Mouse (Mus musculus) embryonic facial prominence, embryonic 13.5 days (tissue): ENCODE results near the gene Zbtb44. TPM values are rescaled to one million over a fixed set of nuclear protein-coding genes. Genes with fewer than 3 reads are reported as not detected.
"Not testable (repeated sequence)": the region's sequence is repeated elsewhere in the genome, so short reads cannot be mapped to it uniquely, and the experiment has no call there.

Experiments used
- ATAC-seq: fragments of 200-750 bp; cut with Nextera tagmentation; 2 replicates; pipeline ENCODE4 v1.8.0; 2017; ENCODE audit warnings: low read depth; ENCODE audit not compliant: insufficient number of reproducible peaks, insufficient read depth, low FRiP score, low TSS enrichment
- H3K27ac ChIP-seq: fragments of 300-500 bp; sonication (generic); 2 replicates; pipeline ENCODE4 v1.5.1; 2015; ENCODE audit warnings: moderate library complexity, mild to moderate bottlenecking, inconsistent platforms
- H3K27me3 ChIP-seq: fragments of 300-500 bp; sonication (generic); 2 replicates; pipeline ENCODE4 v1.6.1; 2015; ENCODE audit warnings: mild to moderate bottlenecking, inconsistent platforms
- H3K36me3 ChIP-seq: fragments of 300-500 bp; sonication (generic); 2 replicates; pipeline ENCODE4 v1.6.1; 2015; ENCODE audit warnings: mild to moderate bottlenecking, inconsistent platforms
- H3K4me1 ChIP-seq: fragments of 300-500 bp; sonication (generic); 2 replicates; pipeline ENCODE4 v1.6.1; 2015; ENCODE audit warnings: inconsistent platforms
- H3K4me2 ChIP-seq: fragments of 300-500 bp; sonication (generic); 2 replicates; pipeline ENCODE4 v1.6.1; 2015; ENCODE audit warnings: moderate library complexity, mild to moderate bottlenecking, inconsistent platforms
- H3K4me3 ChIP-seq: fragments of 300-500 bp; sonication (generic); 2 replicates; pipeline ENCODE4 v1.5.1; 2015; ENCODE audit warnings: mild to moderate bottlenecking, inconsistent platforms
- H3K9ac ChIP-seq: fragments of 300-500 bp; sonication (generic); 2 replicates; pipeline ENCODE4 v1.6.1; 2015; ENCODE audit warnings: mild to moderate bottlenecking, inconsistent platforms
- H3K9me3 ChIP-seq: fragments of 300-500 bp; sonication (generic); 2 replicates; pipeline ENCODE4 v1.6.1; 2016; ENCODE audit warnings: inconsistent platforms
- WGBS: fragments of 180-500 bp; shearing (Covaris S2); methylation state at CpG from one replicate; pipeline ENCODE4 v1.1.7; 2015; ENCODE audit warnings: mixed read lengths; 5-methylcytosine and 5-hydroxymethylcytosine counted together
- polyA plus RNA-seq: library from polyadenylated mRNA; unstranded; fragments of >200 nt; fragmentation: Nextera tagmentation; extraction: Ambion mirVana; gene quantifications from 2 replicates; pipeline ENCODE4 v1.2.1, GENCODE M21; 2015

Gene Zbtb44
- polyA plus RNA-seq, 1 experiment from 2014 or later = 6.5 TPM

DNA sequence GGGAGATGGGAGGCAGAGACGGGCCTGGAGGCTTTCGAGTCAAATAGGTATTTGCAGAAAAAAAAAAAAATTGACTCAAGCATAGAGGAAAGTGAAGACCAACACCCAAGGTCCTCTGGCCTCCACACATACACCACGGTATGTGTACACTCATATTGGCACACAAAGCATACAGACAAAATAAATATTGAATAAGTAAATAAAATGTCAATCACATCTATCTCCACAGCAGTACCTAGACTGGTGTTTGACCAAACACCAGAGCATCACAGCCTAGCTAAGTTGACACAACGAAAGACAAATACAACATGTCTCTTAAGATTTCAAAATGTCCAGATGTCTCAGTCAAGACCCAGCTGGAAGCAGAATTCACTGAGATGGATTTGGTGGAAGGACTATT lies 17.0 kb upstream of the Zbtb44 start:
- Histone ChIP-seq H3K27ac (no peak overlapping the region), H3K9me3 (no peaks in the 10 kb centered on the region), H3K4me2 (no peak overlapping the region), H3K27me3 (no peaks in the 10 kb centered on the region), H3K4me1 (peaks cover 9% of the 10 kb centered on the region), H3K4me3 (no peak overlapping the region), H3K36me3 (no peaks in the 10 kb centered on the region), H3K9ac (no peak overlapping the region)
- no peak for ATAC-seq
- WGBS = 88% methylated on average over 4 of the region's 4 CpGs

DNA sequence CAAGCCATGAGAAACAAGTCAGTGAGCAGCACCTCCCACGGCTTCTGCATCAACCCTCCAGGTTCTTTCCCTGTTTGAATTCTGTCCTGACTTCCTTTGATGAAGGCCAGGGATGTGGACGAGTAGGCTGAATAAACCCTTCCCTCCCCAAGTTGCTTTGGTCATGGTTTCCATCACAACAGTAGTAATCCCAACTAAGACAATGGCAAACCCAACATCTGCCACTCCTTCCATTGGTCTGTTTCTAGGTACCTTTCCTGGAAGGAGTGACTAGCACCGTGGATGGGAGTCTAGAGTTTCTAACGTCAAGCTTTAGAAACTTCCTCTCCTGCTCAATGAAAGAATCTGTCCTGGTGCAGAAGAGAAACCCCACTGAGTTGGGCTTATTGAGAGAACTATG lies 12.8 kb upstream of the Zbtb44 start:
- H3K27ac ChIP-seq = no peak overlapping the region
- no peaks in the 10 kb centered on the region for H3K9me3 ChIP-seq
- no peak overlapping the region for H3K9ac ChIP-seq
- H3K27me3 ChIP-seq = no peaks in the 10 kb centered on the region
- ATAC-seq = no peak
- WGBS = 65% methylated on average over 4 of the region's 4 CpGs
- no peaks in the 10 kb centered on the region for H3K4me1 ChIP-seq
- no peak overlapping the region for H3K4me2 ChIP-seq
- no peak overlapping the region for H3K4me3 ChIP-seq
- no peaks in the 10 kb centered on the region for H3K36me3 ChIP-seq

DNA sequence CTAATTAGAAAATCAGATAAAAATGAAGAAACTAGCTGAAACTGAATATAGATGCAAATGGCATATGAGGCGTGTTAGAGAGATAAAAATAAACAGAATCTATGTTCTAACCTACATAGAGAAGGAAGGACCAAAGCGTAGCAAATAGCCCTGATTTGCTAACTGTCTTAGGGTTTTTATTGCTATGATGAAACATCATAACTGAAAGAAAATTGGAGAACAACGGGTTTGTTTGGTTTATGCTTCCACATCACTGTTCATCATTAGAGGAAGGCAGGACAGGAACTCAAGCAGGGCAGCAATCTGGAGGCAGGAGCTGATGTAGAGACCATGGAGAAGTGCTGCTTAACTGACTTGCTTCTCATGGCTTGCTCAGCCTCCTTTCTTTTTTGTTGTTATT lies 12.3 kb upstream of the Zbtb44 start:
- Histone ChIP-seq H3K9ac (no peak overlapping the region), H3K4me3 (no peak overlapping the region), H3K4me2 (no peak overlapping the region), H3K4me1 (no peaks in the 10 kb centered on the region), H3K36me3 (no peaks in the 10 kb centered on the region), H3K9me3 (no peaks in the 10 kb centered on the region), H3K27me3 (no peaks in the 10 kb centered on the region), H3K27ac (no peak overlapping the region)
- no peak for ATAC-seq
- WGBS = 88% methylated on average over 3 of the region's 3 CpGs

DNA sequence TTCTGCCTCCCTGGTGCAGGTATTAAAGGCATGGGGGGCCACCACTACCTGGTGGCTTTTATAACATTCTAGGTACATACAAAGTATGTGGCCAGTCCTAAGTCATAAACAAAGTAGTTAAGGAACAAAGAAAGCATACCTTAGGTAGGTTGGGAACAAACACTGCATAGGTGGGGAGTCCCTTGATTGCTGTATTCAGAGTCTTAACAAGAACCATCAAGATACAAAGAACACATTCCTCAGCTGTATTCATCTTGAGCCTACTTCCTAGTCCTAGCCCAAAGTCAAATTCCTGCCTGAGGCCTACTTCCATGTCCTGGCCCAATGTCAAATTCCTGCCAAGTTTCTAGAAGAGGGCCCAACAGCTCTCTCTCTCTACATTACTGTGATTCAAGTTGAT lies 11.7 kb upstream of the Zbtb44 start:
- Histone ChIP-seq H3K4me2 (no peak overlapping the region), H3K27me3 (no peaks in the 10 kb centered on the region), H3K4me3 (no peak overlapping the region), H3K27ac (no peak overlapping the region), H3K9ac (no peak overlapping the region), H3K9me3 (no peaks in the 10 kb centered on the region), H3K36me3 (no peaks in the 10 kb centered on the region), H3K4me1 (no peaks in the 10 kb centered on the region)
- no peak for ATAC-seq

DNA sequence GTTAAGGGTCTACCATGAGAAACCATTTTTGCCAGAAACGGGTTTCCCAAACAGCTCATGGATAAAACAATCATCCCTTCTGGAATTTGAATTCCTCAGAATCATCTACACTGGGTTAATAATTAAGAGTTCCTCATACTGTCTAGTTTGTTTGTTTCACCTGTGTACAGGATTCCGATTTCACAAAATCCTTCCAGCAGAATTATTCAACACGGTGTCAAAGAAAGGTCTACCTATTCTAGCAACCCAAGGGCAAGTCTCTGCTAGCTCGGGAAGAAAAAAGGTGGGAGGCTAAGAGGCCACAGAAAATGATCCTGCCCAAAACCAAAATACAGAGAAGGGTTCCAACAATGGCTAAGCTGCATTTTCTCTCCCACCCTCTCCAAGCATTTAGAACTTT lies 2.2 kb upstream of the Zbtb44 start:
- Histone ChIP-seq H3K4me2 (no peak overlapping the region), H3K9ac (no peak overlapping the region), H3K36me3 (no peaks in the 10 kb centered on the region), H3K4me1 (peaks cover 15% of the 10 kb centered on the region), H3K27me3 (no peaks in the 10 kb centered on the region), H3K9me3 (no peaks in the 10 kb centered on the region), H3K27ac (no peak overlapping the region), H3K4me3 (no peak overlapping the region)
- 74% methylated on average over 4 of the region's 4 CpGs for WGBS
- no peak for ATAC-seq

DNA sequence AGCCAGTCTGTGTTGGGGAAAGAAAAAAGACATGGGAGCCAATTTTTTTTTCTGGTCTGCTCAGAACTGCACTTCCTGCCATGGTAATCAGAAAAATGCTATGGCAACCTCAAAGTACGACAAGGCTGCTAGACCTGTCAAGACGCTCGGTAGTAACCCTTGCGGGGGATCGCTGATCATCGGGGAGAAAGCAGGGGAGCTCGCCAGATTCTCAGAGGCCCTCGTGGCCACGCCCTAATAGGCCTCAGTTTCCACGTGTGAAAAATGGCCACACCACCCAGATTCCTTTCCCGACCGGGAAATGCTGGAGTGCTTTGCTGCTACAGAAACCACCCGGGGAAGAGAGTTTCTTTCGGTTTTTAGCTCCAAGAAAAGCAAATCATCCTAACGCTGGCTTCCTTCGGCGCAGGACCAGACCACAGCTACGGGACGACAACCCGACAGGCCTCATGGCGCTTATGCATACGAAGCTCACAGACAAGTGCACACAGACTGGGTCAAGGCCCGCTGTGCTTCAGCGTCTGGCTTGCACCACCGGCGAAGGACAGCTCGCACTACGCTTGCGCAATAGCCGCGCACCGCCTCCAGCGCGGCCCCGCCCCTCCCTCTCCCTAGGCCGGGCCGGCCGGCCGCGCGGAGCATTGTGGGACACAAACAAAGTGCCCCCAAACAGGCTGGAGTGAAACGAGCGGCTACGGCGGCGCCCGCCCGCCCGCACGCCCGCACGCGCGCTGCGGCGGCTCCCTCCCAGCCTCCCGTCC lies 513 bp upstream of the Zbtb44 start:
- peaks cover 5% of the 10 kb centered on the region; the same call in 1 of the 2 replicates for H3K36me3 ChIP-seq
- no peaks in the 10 kb centered on the region for H3K27me3 ChIP-seq
- H3K27ac ChIP-seq = peak overlapping the region; percentile 96
- peak; percentile 97 for ATAC-seq
- peaks cover 15% of the 10 kb centered on the region for H3K4me1 ChIP-seq
- H3K9ac ChIP-seq = peak overlapping the region; percentile 98
- peak overlapping the region; percentile 94 for H3K4me3 ChIP-seq
- peak overlapping the region; percentile 80 for H3K4me2 ChIP-seq
- WGBS = under 1% methylated on average over 43 of the region's 57 CpGs
- H3K9me3 ChIP-seq = no peaks in the 10 kb centered on the region

DNA sequence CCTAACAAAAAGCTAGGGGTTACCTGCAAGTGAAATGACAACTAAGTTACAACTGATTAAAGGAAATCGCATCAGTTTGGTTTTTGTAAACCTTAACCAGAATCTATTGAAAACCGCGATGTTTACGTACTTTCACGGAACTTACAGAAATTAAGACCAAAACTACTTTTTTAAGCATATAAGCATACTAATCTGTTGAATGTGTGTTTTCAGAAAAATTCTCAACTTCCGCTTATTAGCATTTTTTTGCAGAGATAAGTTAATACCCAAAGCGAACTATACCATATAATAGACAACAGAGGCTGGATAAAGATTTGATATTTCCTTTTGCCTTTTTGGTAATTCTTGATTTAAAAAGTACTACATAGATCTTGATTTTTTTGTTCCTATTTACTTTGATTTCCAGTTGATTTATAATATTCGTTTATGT lies 985 bp downstream of the Zbtb44 start:
- peaks cover 15% of the 10 kb centered on the region for H3K4me1 ChIP-seq
- H3K27me3 ChIP-seq = no peaks in the 10 kb centered on the region
- no peak for ATAC-seq
- no peaks in the 10 kb centered on the region for H3K9me3 ChIP-seq
- 12% methylated on average over 8 of the region's 8 CpGs for WGBS
- H3K36me3 ChIP-seq = peaks cover 7% of the 10 kb centered on the region; the same call in 1 of the 2 replicates
- peak overlapping the region; percentile 98 for H3K9ac ChIP-seq
- no peak overlapping the region for H3K27ac ChIP-seq
- H3K4me3 ChIP-seq = peak overlapping the region; percentile 94
- H3K4me2 ChIP-seq = peak overlapping the region; percentile 80

DNA sequence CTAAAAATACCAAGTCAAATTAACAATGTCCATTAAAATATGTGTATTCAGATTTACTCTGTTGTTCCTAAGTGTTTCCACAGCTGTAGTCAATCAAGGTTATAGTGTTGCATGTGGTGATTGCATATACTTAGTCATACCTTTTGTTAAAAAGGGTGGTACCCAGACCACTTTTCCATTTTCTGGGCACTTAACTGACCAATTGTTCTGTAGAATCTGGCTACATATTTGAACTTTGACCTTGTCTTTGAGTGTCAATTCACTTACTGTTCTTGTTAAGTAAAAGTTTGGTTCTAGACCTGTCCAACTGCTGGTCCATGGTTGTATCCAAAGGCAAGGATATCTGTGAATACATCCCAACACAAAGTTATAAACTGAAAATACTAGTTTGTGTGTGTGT lies 2.1 kb downstream of the Zbtb44 start:
- no peaks in the 10 kb centered on the region for H3K27me3 ChIP-seq

DNA sequence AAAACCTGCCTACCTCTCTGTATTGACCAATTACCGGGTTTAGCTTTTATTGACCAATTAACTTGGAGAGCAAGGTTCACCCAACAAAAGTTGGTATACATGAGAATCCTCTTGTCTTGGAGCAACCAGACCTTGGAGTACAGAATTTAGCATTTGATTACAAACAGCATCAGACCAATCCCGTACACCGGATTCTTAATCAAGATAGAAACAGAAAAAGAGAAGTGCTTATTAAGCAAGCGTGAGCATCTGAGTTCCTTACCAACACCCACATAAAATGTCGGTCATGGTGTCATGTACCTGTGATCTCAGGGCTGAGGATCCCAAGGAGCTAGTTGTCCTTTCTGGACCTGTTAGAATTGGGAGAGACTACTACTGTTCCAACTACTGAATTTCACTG lies 19.8 kb downstream of the Zbtb44 start:
- H3K4me2 ChIP-seq = no peak overlapping the region
- H3K4me1 ChIP-seq = no peaks in the 10 kb centered on the region
- H3K4me3 ChIP-seq = no peak overlapping the region
- no peaks in the 10 kb centered on the region for H3K9me3 ChIP-seq
- no peak overlapping the region for H3K9ac ChIP-seq
- ATAC-seq = no peak
- peaks cover 17% of the 10 kb centered on the region for H3K36me3 ChIP-seq
- no peak overlapping the region for H3K27ac ChIP-seq
- no peaks in the 10 kb centered on the region for H3K27me3 ChIP-seq
- 92% methylated on average over 5 of the region's 5 CpGs for WGBS

More for the DNA sequence above, 2.1 kb downstream of the Zbtb44 start:
- Histone ChIP-seq H3K4me1 (peaks cover 15% of the 10 kb centered on the region), H3K36me3 (peaks cover 7% of the 10 kb centered on the region; the same call in 1 of the 2 replicates), H3K4me3 (no peak overlapping the region), H3K9ac (no peak overlapping the region), H3K4me2 (peak overlapping the region; percentile 39), H3K9me3 (no peaks in the 10 kb centered on the region), H3K27ac (no peak overlapping the region)
- no peak for ATAC-seq

DNA sequence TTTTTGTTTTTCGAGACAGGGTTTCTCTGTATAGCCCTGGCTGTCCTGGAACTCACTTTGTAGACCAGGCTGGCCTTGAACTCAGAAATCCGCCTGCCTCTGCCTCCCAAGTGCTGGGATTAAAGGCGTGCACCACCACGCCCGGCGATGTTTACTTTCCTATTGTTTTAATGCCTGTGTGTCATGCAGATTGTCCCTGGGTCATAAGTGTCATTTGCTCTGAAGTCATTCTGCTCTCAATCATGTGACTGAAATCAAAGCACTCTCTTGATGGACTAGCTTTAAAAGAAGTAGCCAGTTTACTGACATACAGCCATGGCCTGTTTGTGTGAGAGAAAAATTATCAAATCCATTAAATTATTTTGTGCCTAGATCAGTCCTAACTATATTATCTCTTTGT lies 21.1 kb downstream of the Zbtb44 start:
- peaks cover 20% of the 10 kb centered on the region for H3K36me3 ChIP-seq
- H3K4me1 ChIP-seq, H3K4me2 ChIP-seq, H3K4me3 ChIP-seq, H3K27me3 ChIP-seq, H3K9me3 ChIP-seq, H3K9ac ChIP-seq, H3K27ac ChIP-seq, ATAC-seq: not testable (repeated sequence)
- WGBS = 93% methylated on average over 6 of the region's 6 CpGs

DNA sequence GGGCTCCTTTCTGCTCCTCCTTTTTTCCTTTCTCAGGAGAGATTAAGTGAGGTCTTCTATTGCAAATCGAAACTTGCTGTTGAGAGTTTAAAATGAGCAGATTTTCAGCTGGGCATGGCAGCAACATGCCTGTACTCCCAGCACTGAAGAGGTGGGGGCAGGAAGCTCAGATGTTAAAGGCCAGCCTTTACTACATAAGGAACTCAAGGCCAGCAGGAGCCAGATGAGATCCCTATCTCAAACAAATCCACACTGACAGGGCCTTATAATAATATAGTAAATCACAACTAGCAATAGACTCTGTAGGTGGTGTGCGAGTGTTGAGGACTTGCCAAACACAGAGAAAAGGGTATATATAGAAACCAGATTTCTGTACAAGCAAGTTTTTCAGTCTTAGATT lies 28.3 kb downstream of the Zbtb44 start:
- Histone ChIP-seq H3K27me3 (no peaks in the 10 kb centered on the region), H3K9ac (no peak overlapping the region), H3K27ac (0 out of 2 replicates have a peak overlapping the region, but pooled peaks have one; percentile 16), H3K4me3 (no peak overlapping the region), H3K4me1 (peaks cover 5% of the 10 kb centered on the region; the same call in 1 of the 2 replicates), H3K9me3 (no peaks in the 10 kb centered on the region), H3K36me3 (peaks cover 47% of the 10 kb centered on the region), H3K4me2 (no peak overlapping the region)
- no peak for ATAC-seq
- WGBS = 70% methylated on average over 2 of the region's 2 CpGs

DNA sequence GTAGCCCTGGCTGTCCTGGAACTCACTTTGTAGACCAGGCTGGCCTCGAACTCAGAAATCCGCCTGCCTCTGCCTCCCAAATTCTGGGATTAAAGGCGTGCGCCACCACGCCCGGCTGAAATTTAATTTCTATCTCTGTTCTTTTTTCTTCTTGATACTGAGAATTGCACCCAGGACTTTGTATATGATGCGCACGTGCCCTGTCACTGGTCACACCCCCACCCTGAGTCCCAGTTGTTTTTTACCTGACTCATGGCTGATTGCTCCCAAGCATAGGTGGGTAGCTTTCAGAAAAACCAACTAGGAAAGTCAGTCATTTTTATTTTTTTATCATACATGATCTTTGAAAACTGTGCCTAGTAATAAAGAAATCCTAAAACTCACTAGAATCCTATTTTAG lies 40.3 kb downstream of the Zbtb44 start:
- H3K27ac ChIP-seq = no peak overlapping the region
- H3K4me2 ChIP-seq = no peak overlapping the region
- no peak for ATAC-seq
- no peaks in the 10 kb centered on the region for H3K4me1 ChIP-seq
- H3K9ac ChIP-seq = no peak overlapping the region
- H3K9me3 ChIP-seq = no peaks in the 10 kb centered on the region
- peaks cover 20% of the 10 kb centered on the region for H3K36me3 ChIP-seq
- H3K27me3 ChIP-seq = no peaks in the 10 kb centered on the region
- no peak overlapping the region for H3K4me3 ChIP-seq
- 96% methylated on average over 8 of the region's 8 CpGs for WGBS
